ENCODE assay signal across 27 mouse cellular contexts in the genomic region with DNA sequence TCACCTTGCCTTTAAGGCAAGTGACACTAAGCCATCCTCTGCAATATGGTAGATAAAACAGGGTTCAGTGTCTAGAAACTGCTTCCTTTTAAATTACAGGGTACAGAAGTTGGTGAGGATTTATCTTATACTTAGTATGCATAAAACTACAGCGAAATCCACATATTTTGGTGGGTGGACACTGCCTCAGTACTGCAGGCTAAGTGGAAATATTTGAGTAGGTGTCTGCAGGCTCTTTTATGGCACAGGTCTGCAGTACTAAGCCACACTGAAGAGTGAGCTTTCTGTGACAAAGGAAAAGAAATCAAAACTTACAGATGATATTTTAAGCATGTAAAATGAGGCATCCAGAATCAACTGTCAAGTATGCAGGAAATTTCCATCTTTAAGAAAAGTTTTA.
"Had no signal": no experiment of that assay in that cellular context is flagged by ENCODE, and none has a peak within 500 bp of the region (broad histone marks: within the 10 kb centered on the region; RNA-seq: fewer than 3 reads in every experiment).

No protein-coding gene starts in this region.

- H3K27me3 ChIP-seq: heart, embryonic 13.5 days; heart, embryonic 15.5 days; hindbrain, embryonic 13.5 days; hindbrain, embryonic 15.5 days; kidney, embryonic 15.5 days; limb, embryonic 13.5 days; limb, embryonic 15.5 days; liver, embryonic 12.5 days had no signal

- ATAC-seq: hindbrain, postnatal 0 days; intestine, embryonic 16.5 days; liver, embryonic 12.5 days had no signal

- H3K27ac ChIP-seq: heart, adult 2 months; heart, embryonic 13.5 days; heart, embryonic 15.5 days; hindbrain, embryonic 13.5 days; hindbrain, embryonic 15.5 days; hindbrain, postnatal 0 days; kidney, embryonic 15.5 days; kidney, postnatal 0 days; left cerebral cortex, adult 2 months; limb, embryonic 13.5 days; limb, embryonic 15.5 days; liver, embryonic 12.5 days; liver, embryonic 14.5 days had no signal

- H3K4me3 ChIP-seq: heart, adult 2 months; heart, embryonic 13.5 days; heart, embryonic 15.5 days; hindbrain, embryonic 13.5 days; hindbrain, embryonic 15.5 days; kidney, embryonic 15.5 days; left cerebral cortex, adult 2 months; limb, embryonic 13.5 days; limb, embryonic 15.5 days; liver, embryonic 12.5 days had no signal

- DNase-seq: gastrocnemius, postnatal 14 days; gastrocnemius, postnatal 36 days; heart, adult 11 months; heart, adult 2 months; heart, postnatal 14 days; heart, postnatal 36 days; kidney, adult 11 months; kidney, adult 2 months; kidney, adult 9 months; kidney, postnatal 14 days; kidney, postnatal 36 days; layer of hippocampus, adult 9-11 months; layer of hippocampus, postnatal 36 days; left cerebral cortex, postnatal 4 days had no signal

- H3K4me1 ChIP-seq: heart, embryonic 13.5 days; heart, embryonic 15.5 days; hindbrain, embryonic 13.5 days; hindbrain, embryonic 15.5 days; kidney, embryonic 15.5 days; limb, embryonic 13.5 days; limb, embryonic 15.5 days; liver, embryonic 12.5 days had no signal
